Mouse (Mus musculus) midbrain, embryonic 12.5 days (tissue): Measurements from ENCODE around the gene Bglap2. TPM values are rescaled to one million over a fixed set of nuclear protein-coding genes. Genes with fewer than 3 reads are reported as not detected.
"Not testable (repeated sequence)": the region's sequence is repeated elsewhere in the genome, so short reads cannot be mapped to it uniquely, and the experiment has no call there.

ENCODE experiments used
- ATAC-seq: fragments of 200-750 bp; cut with Nextera tagmentation; 2 replicates; pipeline ENCODE4 v1.8.0; 2017; ENCODE audit warnings: low read depth, moderate TSS enrichment, moderate library complexity; ENCODE audit not compliant: low FRiP score
- H3K27ac ChIP-seq: fragments of 300-500 bp; sonication (generic); replicated peaks from 2 replicates; pipeline ENCODE4 v1.5.1; 2016; ENCODE audit warnings: mild to moderate bottlenecking
- H3K27me3 ChIP-seq: fragments of 300-500 bp; sonication (generic); 2 replicates; pipeline ENCODE4 v1.6.1; 2016; ENCODE audit warnings: mild to moderate bottlenecking
- H3K36me3 ChIP-seq: fragments of 300-500 bp; sonication (generic); 2 replicates; pipeline ENCODE4 v1.6.1; 2016
- H3K4me1 ChIP-seq: fragments of 300-500 bp; sonication (generic); 2 replicates; pipeline ENCODE4 v1.6.1; 2016
- H3K4me2 ChIP-seq: fragments of 300-500 bp; sonication (generic); replicated peaks from 2 replicates; pipeline ENCODE4 v1.6.1; 2016; ENCODE audit warnings: mild to moderate bottlenecking, moderate library complexity
- H3K4me3 ChIP-seq: fragments of 300-500 bp; sonication (generic); 2 replicates; pipeline ENCODE4 v1.5.1; 2016; ENCODE audit warnings: mild to moderate bottlenecking
- H3K9ac ChIP-seq: fragments of 300-500 bp; sonication (generic); replicated peaks from 2 replicates; pipeline ENCODE4 v1.6.1; 2016; ENCODE audit warnings: mild to moderate bottlenecking, moderate library complexity
- H3K9me3 ChIP-seq: fragments of 300-500 bp; sonication (generic); 2 replicates; pipeline ENCODE4 v1.6.1; 2016; ENCODE audit warnings: mild to moderate bottlenecking
- WGBS: fragments of 180-500 bp; shearing (Covaris S2); methylation state at CpG from one replicate; pipeline ENCODE4 v1.1.7; 2016; 5-methylcytosine and 5-hydroxymethylcytosine counted together
- polyA plus RNA-seq: library from polyadenylated mRNA; unstranded; fragments of >200 nt; fragmentation: Nextera tagmentation; extraction: Ambion mirVana; gene quantifications from 2 replicates; pipeline ENCODE4 v1.2.1, GENCODE M21; 2016

Gene Bglap2
- polyA plus RNA-seq, 1 experiment from 2014 or later: not detected

DNA sequence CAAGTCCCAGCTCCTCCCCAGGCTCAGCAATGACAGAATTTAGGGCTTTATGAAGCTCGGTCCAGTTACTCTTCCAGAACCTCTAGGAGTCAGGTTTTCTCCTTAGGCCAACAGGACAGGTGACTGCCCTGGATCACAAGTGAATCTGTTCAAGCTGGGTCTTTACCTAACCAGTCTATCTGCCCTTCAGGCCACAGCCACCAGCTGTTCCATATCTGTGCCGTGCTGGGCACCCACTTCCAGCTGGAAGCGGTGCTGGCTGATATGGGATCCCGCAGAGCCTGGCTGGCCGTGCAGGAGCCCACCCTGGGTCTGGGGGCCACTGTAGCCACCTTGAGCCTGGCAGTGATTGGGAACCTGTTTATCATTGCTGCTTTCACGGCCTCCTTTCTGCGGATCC lies 3.9 kb upstream of the Bglap2 start:
- not testable (repeated sequence) for ATAC-seq, H3K27me3 ChIP-seq, H3K4me3 ChIP-seq, H3K9me3 ChIP-seq, H3K27ac ChIP-seq, H3K9ac ChIP-seq, H3K4me1 ChIP-seq, H3K4me2 ChIP-seq, H3K36me3 ChIP-seq
- 59% methylated on average over 3 of the region's 7 CpGs for WGBS

DNA sequence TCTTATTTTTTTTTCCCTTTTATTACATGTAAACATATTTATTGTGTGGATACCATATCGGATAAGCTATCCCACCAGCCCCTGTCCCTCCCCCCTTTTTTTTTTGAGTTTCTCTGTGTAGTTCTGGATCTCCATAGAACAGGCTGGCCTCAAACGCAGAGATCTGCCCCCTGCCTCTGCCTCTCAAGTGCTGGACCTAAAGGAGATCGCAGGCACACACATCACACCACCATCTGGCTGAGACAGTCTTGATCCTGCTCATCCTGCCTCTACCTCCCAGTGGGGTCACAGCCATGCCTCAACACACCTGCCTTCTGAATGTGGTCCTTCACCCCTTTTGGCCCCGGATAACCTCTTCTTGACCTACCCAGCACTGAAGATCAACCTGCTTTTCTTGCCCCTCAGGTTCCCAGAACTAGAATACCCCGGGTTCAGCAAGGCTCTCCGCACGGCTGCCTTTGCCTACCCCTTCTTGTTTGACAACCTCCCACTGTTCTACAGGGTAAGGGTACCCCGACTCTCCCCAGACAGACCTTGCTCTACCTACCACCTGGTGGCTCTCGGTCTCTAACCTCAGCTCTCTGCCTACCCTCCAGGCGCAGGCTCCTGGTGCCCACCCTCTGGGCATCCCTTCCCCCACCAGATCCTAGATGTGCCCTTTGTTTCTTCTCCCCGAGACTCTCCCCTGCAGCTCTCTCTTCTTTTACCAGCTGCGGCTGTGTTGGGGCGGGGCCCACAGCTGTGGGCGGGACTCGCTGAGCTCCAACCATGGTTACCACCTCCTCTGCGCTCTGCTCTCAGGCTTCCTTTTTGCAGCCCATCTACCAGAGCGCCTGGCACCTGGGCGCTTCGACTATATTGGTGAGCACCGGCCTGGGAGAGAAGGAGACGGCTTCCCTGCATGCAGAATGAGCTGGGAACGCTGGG lies 3.2 kb upstream of the Bglap2 start:
- H3K4me1 ChIP-seq, H3K36me3 ChIP-seq, H3K27me3 ChIP-seq, H3K9me3 ChIP-seq: not testable (repeated sequence)
- 5% methylated on average over 22 of the region's 22 CpGs for WGBS
- Histone ChIP-seq H3K9ac (peak overlapping the region; percentile 41; the same call in 1 of the 2 replicates), H3K4me2 (peak overlapping the region; percentile 45), H3K27ac (peak overlapping the region; percentile 67), H3K4me3 (peak overlapping the region; percentile 24; the same call in 1 of the 2 replicates)
- ATAC-seq: peak; percentile 88

- WGBS: 31% methylated on average over 7 of the region's 7 CpGs
- H3K4me1 ChIP-seq, H3K27me3 ChIP-seq, H3K9ac ChIP-seq, H3K4me3 ChIP-seq, H3K9me3 ChIP-seq, ATAC-seq, H3K36me3 ChIP-seq: not testable (repeated sequence)
- Histone ChIP-seq H3K27ac (0 out of 2 replicates have a peak overlapping the region, but pooled peaks have one; percentile 4), H3K4me2 (peak overlapping the region; percentile 29; the same call in 1 of the 2 replicates)
Observed at GRCm38 (mm10) chr3:88376644-88377043, 1.9 kb downstream of the Bglap2 start.

- H3K9ac ChIP-seq, H3K4me3 ChIP-seq: not testable (repeated sequence)
- H3K4me2 ChIP-seq: peak overlapping the region; percentile 29
Observed at GRCm38 (mm10) chr3:88375750-88376626, 2.5 kb downstream of the Bglap2 start.

GRCm38 (mm10) chr3:88372643-88373042 lies 5.9 kb downstream of the Bglap2 start, which contains the start of gene Bglap3:
Gene Bglap3 (minus strand): TSS chr3:88372743.
- not testable (repeated sequence) for H3K4me2 ChIP-seq, H3K4me1 ChIP-seq, ATAC-seq, H3K9me3 ChIP-seq, H3K4me3 ChIP-seq, H3K27ac ChIP-seq, H3K9ac ChIP-seq, H3K36me3 ChIP-seq, H3K27me3 ChIP-seq
- 95% methylated on average over 9 of the region's 9 CpGs for WGBS

More at GRCm38 (mm10) chr3:88375750-88376626, 2.5 kb downstream of the Bglap2 start:
- not testable (repeated sequence) for H3K4me1 ChIP-seq, H3K27me3 ChIP-seq, H3K36me3 ChIP-seq, H3K9me3 ChIP-seq
- 0 out of 2 replicates have a peak overlapping the region, but pooled peaks have one; percentile 4 for H3K27ac ChIP-seq
- 9% methylated on average over 19 of the region's 19 CpGs for WGBS
- peak; percentile 90 for ATAC-seq

- not testable (repeated sequence) for H3K4me2 ChIP-seq, H3K27ac ChIP-seq
- WGBS: 90% methylated on average over 7 of the region's 7 CpGs
Observed at GRCm38 (mm10) chr3:88368511-88368910, 10.0 kb downstream of the Bglap2 start.

GRCm38 (mm10) chr3:88367517-88367916 lies 11.0 kb downstream of the Bglap2 start:
- H3K9ac ChIP-seq, H3K27ac ChIP-seq, H3K36me3 ChIP-seq, H3K9me3 ChIP-seq, H3K4me1 ChIP-seq, H3K4me2 ChIP-seq, H3K4me3 ChIP-seq: not testable (repeated sequence)
- peaks cover 32% of the 10 kb centered on the region for H3K27me3 ChIP-seq
- peak; percentile 24 for ATAC-seq
- WGBS: 39% methylated on average over 3 of the region's 7 CpGs

More at GRCm38 (mm10) chr3:88368511-88368910, 10.0 kb downstream of the Bglap2 start:
- ATAC-seq, H3K9me3 ChIP-seq, H3K36me3 ChIP-seq, H3K4me3 ChIP-seq, H3K9ac ChIP-seq, H3K4me1 ChIP-seq: not testable (repeated sequence)
- peaks cover 30% of the 10 kb centered on the region for H3K27me3 ChIP-seq

GRCm38 (mm10) chr3:88366830-88367428 lies 11.6 kb downstream of the Bglap2 start:
- Histone ChIP-seq H3K27me3 (peaks cover 32% of the 10 kb centered on the region), H3K4me2 (peak overlapping the region; percentile 42), H3K4me3 (peak overlapping the region; percentile 21), H3K36me3 (peaks cover 12% of the 10 kb centered on the region)
- WGBS: under 1% methylated on average over 18 of the region's 22 CpGs
- not testable (repeated sequence) for H3K9ac ChIP-seq, H3K27ac ChIP-seq, H3K9me3 ChIP-seq, H3K4me1 ChIP-seq
- ATAC-seq: peak; percentile 85

DNA sequence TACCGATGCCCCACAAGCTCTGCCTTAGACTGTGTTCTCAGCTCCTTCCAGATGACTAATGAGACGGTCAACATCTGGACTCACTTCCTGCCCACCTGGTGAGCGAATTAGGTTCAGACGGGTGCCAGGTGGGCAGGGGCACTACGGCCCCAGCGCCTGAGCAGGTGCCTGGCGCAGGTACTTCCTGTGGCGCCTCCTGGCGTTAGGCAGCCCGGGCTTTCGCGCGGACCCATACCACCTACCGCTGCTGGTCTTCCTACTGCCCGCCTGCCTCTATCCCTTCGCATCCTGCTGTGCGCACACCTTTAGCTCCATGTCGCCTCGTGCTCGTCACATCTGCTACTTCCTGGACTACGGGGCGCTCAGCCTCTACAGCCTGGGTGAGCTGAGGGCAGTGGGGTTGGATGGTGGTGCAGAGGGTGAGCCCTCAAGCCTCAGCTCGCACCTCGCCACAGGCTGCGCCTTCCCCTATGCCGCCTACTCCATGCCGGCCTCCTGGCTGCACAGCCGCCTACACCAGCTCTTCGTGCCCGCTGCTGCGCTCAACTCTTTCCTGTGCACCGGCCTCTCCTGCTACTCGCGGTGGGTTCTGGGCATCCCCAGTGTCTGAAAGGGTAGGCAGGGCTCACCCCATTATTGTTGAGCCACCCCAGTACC lies 12.7 kb downstream of the Bglap2 start:
- WGBS: 35% methylated on average over 34 of the region's 34 CpGs
- Histone ChIP-seq H3K4me2 (0 out of 2 replicates have a peak overlapping the region, but pooled peaks have one; percentile 11), H3K9me3 (peaks cover 8% of the 10 kb centered on the region; the same call in 1 of the 2 replicates), H3K4me3 (no peak overlapping the region), H3K9ac (no peak overlapping the region), H3K27me3 (peaks cover 32% of the 10 kb centered on the region), H3K27ac (no peak overlapping the region), H3K4me1 (peaks cover 3% of the 10 kb centered on the region; the same call in 1 of the 2 replicates), H3K36me3 (peaks cover 23% of the 10 kb centered on the region)
- no peak for ATAC-seq

DNA sequence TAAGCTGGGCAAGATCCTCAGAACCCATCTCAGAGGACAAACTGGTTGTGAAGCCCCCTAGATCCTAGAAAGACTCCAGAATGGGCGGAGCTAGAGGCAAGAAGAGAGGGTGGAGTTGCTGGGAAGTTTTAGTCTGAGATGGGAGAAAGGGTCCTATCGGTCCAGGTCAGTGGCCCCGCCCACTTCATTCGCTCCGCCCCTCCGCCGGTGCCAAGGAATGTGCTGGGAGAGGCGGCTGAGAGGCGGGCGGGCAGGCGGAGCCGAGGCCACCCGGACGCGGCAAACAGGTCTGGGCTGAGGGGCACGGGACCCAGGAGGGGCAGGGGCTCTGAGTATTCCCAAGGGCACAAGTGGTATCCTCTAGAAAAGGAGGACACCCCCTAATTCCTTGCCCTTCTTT lies 14.2 kb downstream of the Bglap2 start, which contains the start of gene Paqr6:
Gene Paqr6, plus strand, starts transcription at position 248 of the 400 bp plus-strand sequence.
- H3K9ac ChIP-seq: no peak within 1 kb of the TSS
- peaks cover 5% of the 10 kb centered on the region; the same call in 1 of the 2 replicates for H3K4me1 ChIP-seq
- H3K4me3 ChIP-seq: no peak within 1 kb of the TSS
- no peak within 1 kb of the TSS; the same call in 1 of the 2 replicates for H3K4me2 ChIP-seq
- peaks cover 38% of the 10 kb centered on the region for H3K36me3 ChIP-seq
- H3K9me3 ChIP-seq: no peaks in the 10 kb centered on the region
- no peak within 1 kb of the TSS for H3K27ac ChIP-seq
- WGBS: 2% methylated on average over 16 of the region's 16 CpGs
- peaks cover 32% of the 10 kb centered on the region for H3K27me3 ChIP-seq
- ATAC-seq: no peak

DNA sequence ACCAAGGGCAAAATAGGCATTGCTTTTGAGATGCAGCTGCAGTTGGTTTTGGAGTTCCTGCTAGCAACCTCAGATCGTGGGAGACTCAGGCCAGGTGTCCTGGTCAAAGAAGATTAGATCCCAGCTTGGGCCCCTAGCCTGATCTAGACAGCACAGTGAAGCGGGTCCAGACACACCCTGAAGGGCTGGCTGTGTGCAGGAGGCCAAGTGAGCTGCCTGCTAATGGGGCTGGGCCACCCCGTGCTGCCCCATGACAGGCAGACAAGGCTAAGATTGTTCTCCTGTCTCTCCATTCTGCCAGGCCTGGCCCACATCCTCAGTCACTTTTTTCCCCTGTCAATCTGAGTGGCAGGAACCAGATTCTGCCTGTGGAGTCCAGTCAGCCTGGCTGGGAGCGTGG lies 14.8 kb downstream of the Bglap2 start:
- Histone ChIP-seq H3K9me3 (no peaks in the 10 kb centered on the region), H3K27ac (no peak overlapping the region), H3K4me1 (peaks cover 6% of the 10 kb centered on the region; the same call in 1 of the 2 replicates), H3K4me3 (no peak overlapping the region), H3K27me3 (peaks cover 32% of the 10 kb centered on the region), H3K36me3 (peaks cover 45% of the 10 kb centered on the region), H3K9ac (no peak overlapping the region), H3K4me2 (no peak overlapping the region)
- WGBS: 68% methylated on average over 4 of the region's 4 CpGs
- ATAC-seq: no peak
